Mouse (Mus musculus): Measurements from ENCODE around the gene C1galt1.

GRCm38 (mm10) chr6:7852919-7853318 lies 8.3 kb downstream of the C1galt1 start:
- TF ChIP-seq CTCF (IDR thresholded peaks at IDR 0.05; ENCODE audit: extremely low read depth, insufficient read depth, insufficient read length, insufficient replicate concordance) (no peak), POLR2A (IDR thresholded peaks at IDR 0.05; ENCODE audit: low read depth, low read length) (no peak)
